Mouse (Mus musculus): ENCODE results near the gene Gse1. TPM values are rescaled to one million over a fixed set of nuclear protein-coding genes. Genes with fewer than 3 reads are reported as not detected.

Gse1 gene
- polyA plus RNA-seq, 1 experiment from 2014 or later, result 14.3 TPM

DNA sequence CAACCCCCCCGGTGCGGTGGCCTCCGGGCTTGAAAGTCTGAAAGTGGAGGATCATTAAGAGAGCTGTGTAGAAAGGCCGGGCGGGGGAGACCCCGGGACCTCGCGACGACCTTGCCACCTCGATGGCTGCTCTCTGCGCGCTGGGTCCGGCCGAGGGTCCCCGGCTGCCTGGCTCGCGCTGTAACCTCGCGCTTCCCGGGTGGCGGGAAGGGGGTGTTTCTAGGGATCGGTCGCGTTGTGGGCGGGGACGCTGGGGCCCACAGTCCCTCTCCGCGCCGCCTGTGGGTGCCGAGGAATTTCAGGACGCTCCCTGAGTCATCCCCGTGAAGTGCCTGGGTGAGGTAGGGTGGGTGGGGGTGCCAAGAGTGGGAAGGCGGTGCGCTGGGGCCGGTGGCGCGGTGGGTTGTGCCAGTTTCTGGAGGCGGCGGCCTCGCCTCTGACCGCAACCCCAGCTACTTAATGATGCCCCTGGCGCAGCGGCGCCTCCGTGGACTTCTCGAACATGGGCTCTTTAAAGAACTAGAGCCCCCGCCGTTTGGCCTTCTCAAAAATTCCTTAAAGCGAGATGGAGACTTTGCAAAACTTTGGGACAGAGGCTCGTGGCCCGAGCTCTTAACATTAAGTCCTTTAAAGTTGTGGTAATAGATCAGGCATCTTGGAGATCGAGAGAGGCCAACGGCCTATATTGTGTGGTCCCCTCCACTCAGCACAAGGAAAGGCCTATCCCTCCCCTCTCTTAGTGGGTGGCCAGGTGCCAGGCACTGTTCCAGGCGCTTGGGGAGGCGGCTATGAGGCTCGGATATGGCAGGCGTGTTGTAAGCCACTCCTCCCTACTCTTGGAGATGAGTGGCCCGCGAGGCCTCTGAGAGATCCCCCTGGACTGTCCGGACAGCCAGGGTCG lies 308.3 kb downstream of the Gse1 start:
- peak; percentile 45 for ATAC-seq (ENCODE audit: insufficient read depth)
- Histone ChIP-seq H3K4me1 (ENCODE audit: insufficient read depth) (peaks cover 65% of the 10 kb centered on the region), H3K27ac (ENCODE audit: low read depth) (peak overlapping the region; percentile 95), H3K36me3 (ENCODE audit: insufficient read depth) (no peaks in the 10 kb centered on the region), H3K9me3 (ENCODE audit: low read depth, low read length) (no peaks in the 10 kb centered on the region), H3K9ac (peak overlapping the region; percentile 71), H3K4me3 (ENCODE audit: low read depth, low read length) (peak overlapping the region; percentile 61), H3K27me3 (ENCODE audit: insufficient read depth, low read length) (0 out of 2 replicates have a peak, but pooled peaks cover 2% of the 10 kb centered on the region), H3K4me2 (peak overlapping the region; percentile 99)
- WGBS, result 1% methylated on average over 61 of the region's 61 CpGs
- DNase-seq, result peak; percentile 70
- TF ChIP-seq CTCF (IDR thresholded peaks at IDR 0.05; ENCODE audit: low read depth), result no peak

DNA sequence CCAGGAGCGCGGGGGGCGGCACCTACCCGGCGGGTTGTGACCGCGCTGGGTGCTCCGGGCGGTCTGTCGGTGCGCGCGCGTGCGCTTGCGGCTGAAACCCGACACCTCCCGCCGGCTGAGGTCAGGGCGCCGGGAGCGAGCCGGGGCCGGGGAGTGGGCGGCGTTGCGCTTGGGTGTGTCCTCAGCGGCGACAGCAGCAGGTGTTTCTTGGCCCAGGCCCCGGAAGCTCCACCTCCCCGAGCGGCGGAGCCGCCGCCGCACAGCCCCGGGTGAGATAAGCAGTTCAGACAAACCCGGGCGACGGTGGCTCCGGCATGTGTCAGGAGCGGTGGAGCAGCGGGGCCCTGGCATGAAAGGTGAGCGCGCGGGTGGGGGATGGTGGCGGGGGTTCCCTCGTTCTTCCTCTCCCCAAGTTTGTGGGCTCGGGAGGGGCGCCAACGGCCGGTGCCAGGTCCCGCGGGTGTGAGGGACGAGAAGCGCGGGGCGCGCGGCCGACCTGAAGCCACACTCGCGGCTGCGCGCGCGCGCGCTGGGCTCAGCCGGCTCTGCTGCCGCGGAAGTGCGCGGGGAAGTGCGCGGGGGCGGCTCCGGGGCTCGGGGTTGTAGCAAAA lies 309.1 kb downstream of the Gse1 start:
- Histone ChIP-seq H3K4me2 (peak overlapping the region; percentile 99), H3K36me3 (ENCODE audit: insufficient read depth) (no peaks in the 10 kb centered on the region), H3K4me3 (ENCODE audit: low read depth, low read length) (peak overlapping the region; percentile 61), H3K27me3 (ENCODE audit: insufficient read depth, low read length) (0 out of 2 replicates have a peak, but pooled peaks cover 2% of the 10 kb centered on the region), H3K4me1 (ENCODE audit: insufficient read depth) (peaks cover 58% of the 10 kb centered on the region), H3K27ac (ENCODE audit: low read depth) (peak overlapping the region; percentile 95), H3K9ac (peak overlapping the region; percentile 71), H3K9me3 (ENCODE audit: low read depth, low read length) (no peaks in the 10 kb centered on the region)
- ATAC-seq (ENCODE audit: insufficient read depth) (peak; percentile 52), DNase-seq (peak; percentile 88)
- no peak for TF ChIP-seq CTCF (IDR thresholded peaks at IDR 0.05; ENCODE audit: low read depth)
- WGBS, result under 1% methylated on average over 69 of the region's 79 CpGs

DNA sequence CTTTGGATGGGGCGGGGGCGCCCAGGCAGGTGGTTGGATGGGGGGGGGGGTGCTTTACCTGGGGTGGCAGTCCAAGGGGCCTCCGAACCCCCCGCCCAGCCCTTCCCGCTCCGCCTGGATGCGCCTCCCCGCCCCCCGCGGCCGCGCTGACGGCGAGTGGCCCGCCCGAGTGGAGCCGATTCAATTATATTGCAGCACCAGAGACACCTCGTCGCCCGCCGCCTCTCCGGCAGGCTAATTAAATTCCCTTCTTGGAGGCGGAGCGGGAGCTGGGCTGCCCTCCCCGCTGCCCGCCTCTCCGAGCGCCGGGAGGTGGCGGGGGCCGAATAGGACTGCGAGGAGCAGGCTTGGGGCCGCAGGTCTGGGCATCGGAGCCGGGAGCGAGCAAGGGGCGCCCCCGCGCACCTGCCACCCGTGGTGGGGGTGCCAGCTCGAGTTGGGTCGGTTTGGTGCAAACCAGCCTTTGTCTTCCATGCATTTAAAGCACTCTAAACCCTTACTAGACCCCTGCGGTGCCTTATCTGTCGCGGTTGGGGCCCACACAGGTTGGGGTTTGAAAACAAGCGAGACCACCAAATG lies 309.7 kb downstream of the Gse1 start:
- Histone ChIP-seq H3K9me3 (ENCODE audit: low read depth, low read length) (no peaks in the 10 kb centered on the region), H3K4me1 (ENCODE audit: insufficient read depth) (peaks cover 52% of the 10 kb centered on the region), H3K4me2 (peak overlapping the region; percentile 99), H3K9ac (peak overlapping the region; percentile 71), H3K36me3 (ENCODE audit: insufficient read depth) (no peaks in the 10 kb centered on the region), H3K27ac (ENCODE audit: low read depth) (peak overlapping the region; percentile 95), H3K4me3 (ENCODE audit: low read depth, low read length) (peak overlapping the region; percentile 61), H3K27me3 (ENCODE audit: insufficient read depth, low read length) (0 out of 2 replicates have a peak, but pooled peaks cover 2% of the 10 kb centered on the region)
- no peak for TF ChIP-seq CTCF (IDR thresholded peaks at IDR 0.05; ENCODE audit: low read depth)
- WGBS, result 1% methylated on average over 45 of the region's 46 CpGs
- DNase-seq, result peak; percentile 68
- no peak for ATAC-seq (ENCODE audit: insufficient read depth)

GRCm38 (mm10) chr8:120538397-120539240 lies 310.4 kb downstream of the Gse1 start:
- peaks cover 49% of the 10 kb centered on the region for H3K4me1 ChIP-seq (ENCODE audit: insufficient read depth)

DNA sequence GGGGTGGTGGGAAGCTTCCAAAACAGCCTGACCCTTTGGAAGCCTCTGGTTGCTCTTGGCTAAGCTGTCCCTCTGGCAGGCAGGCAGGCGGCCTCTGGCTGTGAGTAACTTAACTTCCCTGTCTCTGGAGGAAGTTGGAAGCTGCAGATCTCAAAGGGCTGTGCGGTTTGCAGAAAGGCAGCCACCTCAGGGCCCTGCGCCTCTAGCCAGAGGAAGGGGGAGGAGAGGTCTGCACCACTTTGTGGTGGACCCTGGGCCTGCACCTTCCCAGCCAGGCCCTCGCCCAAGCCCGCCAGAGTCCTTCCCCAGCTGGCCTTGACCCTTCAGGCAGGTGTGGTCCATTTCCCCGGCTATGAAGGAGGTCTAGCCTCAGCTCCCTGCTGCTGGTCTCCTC lies 311.1 kb downstream of the Gse1 start:
- peak overlapping the region; percentile 71 for H3K9ac ChIP-seq

More at GRCm38 (mm10) chr8:120538397-120539240, 310.4 kb downstream of the Gse1 start:
- DNase-seq, result peak; percentile 70
- Histone ChIP-seq H3K9me3 (ENCODE audit: low read depth, low read length) (no peaks in the 10 kb centered on the region), H3K27me3 (ENCODE audit: insufficient read depth, low read length) (0 out of 2 replicates have a peak, but pooled peaks cover 2% of the 10 kb centered on the region), H3K4me3 (ENCODE audit: low read depth, low read length) (peak overlapping the region; percentile 61), H3K36me3 (ENCODE audit: insufficient read depth) (no peaks in the 10 kb centered on the region), H3K4me2 (peak overlapping the region; percentile 99), H3K27ac (ENCODE audit: low read depth) (peak overlapping the region; percentile 95), H3K9ac (peak overlapping the region; percentile 71)
- 4% methylated on average over 36 of the region's 37 CpGs for WGBS
- no peak for ATAC-seq (ENCODE audit: insufficient read depth)
- TF ChIP-seq CTCF (IDR thresholded peaks at IDR 0.05; ENCODE audit: low read depth), result peak; percentile 41

More for the DNA sequence above, 311.1 kb downstream of the Gse1 start:
- Histone ChIP-seq H3K9me3 (ENCODE audit: low read depth, low read length) (no peaks in the 10 kb centered on the region), H3K4me2 (peak overlapping the region; percentile 99), H3K4me1 (ENCODE audit: insufficient read depth) (peaks cover 42% of the 10 kb centered on the region), H3K4me3 (ENCODE audit: low read depth, low read length) (peak overlapping the region; percentile 61), H3K27me3 (ENCODE audit: insufficient read depth, low read length) (0 out of 2 replicates have a peak, but pooled peaks cover 2% of the 10 kb centered on the region), H3K36me3 (ENCODE audit: insufficient read depth) (no peaks in the 10 kb centered on the region), H3K27ac (ENCODE audit: low read depth) (peak overlapping the region; percentile 95)
- ATAC-seq (ENCODE audit: insufficient read depth) (no peak), DNase-seq (no peak)
- 49% methylated on average over 6 of the region's 6 CpGs for WGBS
- no peak for TF ChIP-seq CTCF (IDR thresholded peaks at IDR 0.05; ENCODE audit: low read depth)

Data from lung, embryonic 14.5 days (tissue).